ENCODE assay signal across 12 mouse cellular contexts in the genomic region with DNA sequence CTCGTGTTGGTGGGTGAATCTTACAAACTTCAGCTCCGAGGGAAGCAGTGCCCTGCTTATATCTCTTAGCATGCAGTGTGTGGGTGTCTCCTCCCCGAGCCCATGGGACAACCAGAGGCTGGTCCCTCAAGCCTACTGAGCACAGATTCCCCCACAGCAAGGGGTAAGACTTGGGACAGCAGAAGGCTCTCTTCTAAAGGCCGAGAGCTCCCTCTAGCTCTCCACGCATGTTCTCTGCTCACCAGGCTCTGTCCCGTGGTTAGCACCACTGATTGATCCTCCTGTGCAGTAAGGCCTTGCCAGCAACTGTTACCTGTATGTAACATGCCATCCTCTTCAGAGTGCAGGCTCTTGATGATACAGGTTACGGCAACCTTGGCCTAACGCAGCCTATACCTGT. TPM values are rescaled to one million over a fixed set of nuclear protein-coding genes. Genes with fewer than 3 reads are reported as not detected.
A peak's percentile ranks its signal among the peaks of the same experiment; 100 is the strongest.
DNase-seq lines count a peak whose midpoint lies in the region; TF ChIP-seq lines count a peak whose summit lies in the region.
"Had no signal": no experiment of that assay in that cellular context is flagged by ENCODE, and none has a peak within 500 bp of the region (broad histone marks: within the 10 kb centered on the region; RNA-seq: fewer than 3 reads in every experiment).

No protein-coding gene starts in this region.

- TF ChIP-seq CTCF in layer of hippocampus, adult 2 months (conservative IDR thresholded peaks at IDR 0.05) = peak; percentile 80
- peak; percentile 50; the same call in 1 of the 2 replicates for TF ChIP-seq CTCF in embryonic fibroblast, embryonic 13.5 days (IDR thresholded peaks at IDR 0.05; ENCODE audit: borderline replicate concordance, insufficient read depth, low read length)

- no peak overlapping the region for H3K27ac ChIP-seq in layer of hippocampus, adult 2 months
- no peak overlapping the region for H3K27ac ChIP-seq in embryonic fibroblast, embryonic 13.5 days (ENCODE audit: insufficient read depth, low read length)
- H3K27ac ChIP-seq: limb, embryonic 15.5 days had no signal

- peak; percentile 20 for DNase-seq in embryo, embryonic 10.5 days (ENCODE audit: low spot score)
- DNase-seq in embryo, embryonic 10 days (ENCODE audit: low spot score) = no peak
- peak; percentile 38 to 51 for DNase-seq in layer of hippocampus, adult 2 months (ENCODE audit: low spot score in 2 of 2)
- DNase-seq in layer of hippocampus, adult 9-11 months = no peak
- peak; percentile 25 for DNase-seq in 416B (ENCODE audit: low read depth)
- no peak for DNase-seq in c-Kit-positive CD71-positive TER-119-positive erythroid progenitor cells, embryonic 14.5 days (ENCODE audit: low spot score)
- no peak for DNase-seq in thymus, postnatal 10 days (ENCODE audit: low spot score in 2 of 2)

- no peak overlapping the region for H3K4me3 ChIP-seq in layer of hippocampus, adult 2 months
- no peak overlapping the region for H3K4me3 ChIP-seq in embryonic fibroblast, embryonic 13.5 days (ENCODE audit: insufficient read depth, low read length)
- H3K4me3 ChIP-seq: limb, embryonic 15.5 days had no signal

- no peaks in the 10 kb centered on the region for H3K4me1 ChIP-seq in embryonic fibroblast, embryonic 13.5 days (ENCODE audit: control insufficient read depth, insufficient read depth, low read length)

- TF ChIP-seq POLR2A in embryonic fibroblast, embryonic 13.5 days (IDR thresholded peaks at IDR 0.05; ENCODE audit: low read depth, low read length) = no peak

RNA-seq across cellular contexts. Expression of a gene that starts 36.5 kb away (rescaled TPM):
- 10 to 100 TPM; 33.9 to 36.5 TPM for total RNA-seq in layer of hippocampus, adult 2 months (2021)
- polyA plus RNA-seq in embryonic fibroblast, embryonic 13.5 days (2011; ENCODE audit: insufficient read length, low read depth, missing spikeins) = 14.1 and 19.4 TPM in 2 replicates

RNA-seq across cellular contexts. Expression of a gene that starts 45.0 kb away (rescaled TPM):
- 1 to 10 TPM; 1.3 to 1.5 TPM for total RNA-seq in layer of hippocampus, adult 2 months (2021)
- polyA plus RNA-seq in embryonic fibroblast, embryonic 13.5 days (2011; ENCODE audit: insufficient read length, low read depth, missing spikeins) = 0.45 and 1.2 TPM in 2 replicates
- total RNA-seq: MEL had no signal
- polyA plus RNA-seq: heart, embryonic 14.5 days; limb, embryonic 15.5 days; neural tube, embryonic 14.5 days had no signal

Comparison
In these comparisons a context has a peak if more than half of its experiments do, and no peak if none do; other contexts are left out.
1. DNase-seq: peak in embryo, embryonic 10.5 days (single experiment), layer of hippocampus, adult 2 months (2 of 2) and 416B (single experiment); none in embryo, embryonic 10 days (single experiment), layer of hippocampus, adult 9-11 months (single experiment), c-Kit-positive CD71-positive TER-119-positive erythroid progenitor cells, embryonic 14.5 days (single experiment) and thymus, postnatal 10 days (0 of 2).